Mouse (Mus musculus) testis, adult 2 months (tissue): Measurements from ENCODE around the gene Tenm4. TPM values are rescaled to one million over a fixed set of nuclear protein-coding genes. Genes with fewer than 3 reads are reported as not detected.
A peak's percentile ranks its signal among the peaks of the same experiment; 100 is the strongest.

Experiments used
- H3K27ac ChIP-seq: fragments of 200-500 bp; 2 replicates; pipeline ENCODE4 v1.5.1; 2012; ENCODE audit warnings: low read depth, low read length; ENCODE audit not compliant: control insufficient read depth, insufficient read depth
- H3K27me3 ChIP-seq: fragments of 200-500 bp; 2 replicates; pipeline ENCODE4 v1.6.1; 2012; ENCODE audit warnings: mild to moderate bottlenecking, low read length, moderate library complexity; ENCODE audit not compliant: control insufficient read depth, insufficient read depth
- H3K36me3 ChIP-seq: fragments of 200-500 bp; 2 replicates; pipeline ENCODE4 v1.6.1; 2012; ENCODE audit warnings: mild to moderate bottlenecking, low read length; ENCODE audit not compliant: control insufficient read depth, insufficient read depth
- H3K4me1 ChIP-seq: fragments of 200-500 bp; 2 replicates; pipeline ENCODE4 v1.6.1; 2012; ENCODE audit warnings: low read length; ENCODE audit not compliant: control insufficient read depth, insufficient read depth
- H3K4me3 ChIP-seq: fragments of 200-500 bp; 2 replicates; pipeline ENCODE4 v1.5.1; 2012; ENCODE audit warnings: low read depth, mild to moderate bottlenecking, low read length, moderate library complexity, mixed read lengths; ENCODE audit not compliant: control insufficient read depth
- CTCF ChIP-seq: fragments of 200-500 bp; IDR thresholded peaks from 2 replicates; pipeline ENCODE4 v1.5.1; 2012; ENCODE audit warnings: low read depth, mild to moderate bottlenecking, inconsistent platforms, low read length, moderate library complexity; ENCODE audit not compliant: control insufficient read depth, insufficient read depth, insufficient replicate concordance
- POLR2A ChIP-seq: fragments of 200-500 bp; IDR thresholded peaks from 2 replicates; pipeline ENCODE4 v1.6.1; 2012; ENCODE audit warnings: low read depth, mild to moderate bottlenecking, inconsistent platforms, low read length, moderate library complexity; ENCODE audit not compliant: control insufficient read depth
- polyA plus RNA-seq: library from polyadenylated mRNA; depleted of rRNA; stranded (reverse); fragments of >200 nt; gene quantifications from 2 replicates; pipeline ENCODE4 v1.2.3, GENCODE M21; 2012

Tenm4 gene
- polyA plus RNA-seq, 1 experiment, result 2.3 TPM

DNA sequence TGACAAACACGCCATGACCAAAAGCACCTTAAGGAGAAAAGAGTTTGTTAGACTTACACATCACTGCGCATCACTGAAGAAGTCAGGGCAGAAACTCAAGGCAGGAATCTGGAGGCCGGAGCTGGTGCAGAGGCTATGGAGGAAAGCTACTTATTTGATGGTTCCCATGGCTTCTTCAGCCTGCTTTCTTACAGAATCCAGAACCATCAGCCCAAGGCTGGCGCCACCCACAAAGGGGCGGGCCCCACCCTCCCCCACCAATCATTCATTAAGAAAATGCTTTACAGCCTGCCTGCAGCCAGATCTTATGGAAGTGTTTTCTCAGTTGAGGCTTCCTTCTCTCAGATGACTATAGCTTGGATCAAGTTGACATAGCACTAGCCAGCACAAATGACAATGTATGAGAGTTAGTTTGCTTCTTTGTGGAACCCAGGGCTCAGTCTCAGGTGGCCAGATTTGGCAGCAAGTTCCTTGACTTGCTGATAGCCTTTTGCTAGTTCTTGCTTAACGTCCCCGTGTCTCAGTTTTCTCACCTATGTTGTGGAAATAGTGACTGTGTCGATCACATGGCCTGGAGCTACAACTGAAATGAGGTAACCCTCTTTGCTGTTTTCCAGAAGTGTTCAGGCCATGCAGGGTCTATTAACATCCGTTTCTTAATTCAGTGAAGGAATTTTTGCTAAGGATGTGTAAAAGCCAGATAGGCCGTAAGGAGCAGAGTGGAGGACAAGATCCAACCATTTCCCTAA lies 32.9 kb downstream of the Tenm4 start:
- H3K4me1 ChIP-seq, result 0 out of 2 replicates have a peak, but pooled peaks cover 2% of the 10 kb centered on the region
- no peak overlapping the region for H3K27ac ChIP-seq
- no peaks in the 10 kb centered on the region for H3K27me3 ChIP-seq
- H3K4me3 ChIP-seq, result no peak overlapping the region
- H3K36me3 ChIP-seq, result no peaks in the 10 kb centered on the region
- TF ChIP-seq CTCF (no peak), POLR2A (no peak)

GRCm38 (mm10) chr7:96204809-96205350 lies 33.8 kb downstream of the Tenm4 start:
- H3K4me1 ChIP-seq, result peaks cover 4% of the 10 kb centered on the region
- H3K36me3 ChIP-seq, result no peaks in the 10 kb centered on the region
- no peak overlapping the region for H3K4me3 ChIP-seq
- no peaks in the 10 kb centered on the region for H3K27me3 ChIP-seq
- H3K27ac ChIP-seq, result no peak overlapping the region
- TF ChIP-seq CTCF, result no peak
- no peak for TF ChIP-seq POLR2A

DNA sequence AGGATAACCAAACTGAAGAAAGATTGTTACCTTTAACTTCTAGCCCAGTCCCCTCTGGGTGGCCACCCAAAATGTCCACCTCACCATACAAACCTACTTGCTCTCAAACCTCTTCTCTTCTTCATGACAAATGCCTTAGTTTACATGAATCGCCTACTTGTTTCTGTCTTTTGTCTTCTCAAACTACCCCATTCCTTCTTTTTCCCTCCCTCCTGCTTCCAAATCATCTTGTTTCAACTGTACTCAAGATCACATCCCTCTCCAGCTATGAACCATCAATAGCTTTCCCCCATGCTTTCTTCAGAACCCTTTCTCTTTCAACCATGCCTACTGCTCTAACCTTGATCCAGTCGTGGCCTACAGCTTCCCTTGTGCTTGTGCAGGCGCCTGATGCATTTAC lies 36.0 kb downstream of the Tenm4 start:
- no peaks in the 10 kb centered on the region for H3K36me3 ChIP-seq
- no peak overlapping the region for H3K4me3 ChIP-seq
- TF ChIP-seq CTCF (no peak), POLR2A (no peak)
- no peak overlapping the region for H3K27ac ChIP-seq
- no peaks in the 10 kb centered on the region for H3K27me3 ChIP-seq
- peaks cover 16% of the 10 kb centered on the region for H3K4me1 ChIP-seq

DNA sequence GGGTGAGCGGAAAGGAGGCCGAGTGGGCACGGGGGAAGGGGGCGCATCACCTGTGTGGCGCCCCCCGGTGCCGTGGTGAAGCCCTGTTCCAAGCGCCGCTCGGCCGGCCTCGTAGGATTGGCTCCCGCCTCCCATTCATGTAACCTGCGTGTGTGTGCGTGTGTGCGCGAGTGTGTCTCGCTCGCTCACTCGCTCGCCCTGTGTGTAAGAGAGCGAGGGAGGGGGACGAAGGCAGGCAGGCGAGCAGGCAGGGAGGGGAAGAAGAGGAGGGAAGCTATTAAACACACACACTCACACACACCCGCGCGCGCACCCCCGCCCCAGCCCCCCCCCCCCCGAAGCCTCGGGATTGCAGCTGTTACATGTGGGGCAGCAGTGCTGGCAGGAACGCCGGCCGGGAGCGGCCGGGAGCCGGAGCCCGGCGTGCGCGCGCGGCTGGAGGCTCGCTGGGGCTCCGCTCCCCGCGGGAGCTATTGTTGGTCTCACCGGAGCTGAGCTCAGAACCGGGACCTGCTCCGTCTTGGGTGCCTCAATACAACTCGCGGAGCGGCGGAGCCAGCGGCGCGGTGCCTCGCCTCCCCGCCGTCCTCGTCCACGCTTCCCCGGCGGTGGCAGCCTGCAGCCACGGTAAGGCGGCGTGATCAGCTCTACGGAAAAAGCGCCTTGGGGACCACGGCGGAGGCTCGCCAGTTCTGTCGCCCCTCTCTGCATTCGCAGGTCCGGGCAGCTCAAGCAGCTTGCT lies 38.9 kb downstream of the Tenm4 start:
- H3K36me3 ChIP-seq, result no peaks in the 10 kb centered on the region
- H3K4me3 ChIP-seq, result peak overlapping the region; percentile 51
- no peaks in the 10 kb centered on the region for H3K27me3 ChIP-seq
- TF ChIP-seq CTCF, result no peak
- no peak for TF ChIP-seq POLR2A
- H3K27ac ChIP-seq, result no peak overlapping the region
- H3K4me1 ChIP-seq, result peaks cover 25% of the 10 kb centered on the region

DNA sequence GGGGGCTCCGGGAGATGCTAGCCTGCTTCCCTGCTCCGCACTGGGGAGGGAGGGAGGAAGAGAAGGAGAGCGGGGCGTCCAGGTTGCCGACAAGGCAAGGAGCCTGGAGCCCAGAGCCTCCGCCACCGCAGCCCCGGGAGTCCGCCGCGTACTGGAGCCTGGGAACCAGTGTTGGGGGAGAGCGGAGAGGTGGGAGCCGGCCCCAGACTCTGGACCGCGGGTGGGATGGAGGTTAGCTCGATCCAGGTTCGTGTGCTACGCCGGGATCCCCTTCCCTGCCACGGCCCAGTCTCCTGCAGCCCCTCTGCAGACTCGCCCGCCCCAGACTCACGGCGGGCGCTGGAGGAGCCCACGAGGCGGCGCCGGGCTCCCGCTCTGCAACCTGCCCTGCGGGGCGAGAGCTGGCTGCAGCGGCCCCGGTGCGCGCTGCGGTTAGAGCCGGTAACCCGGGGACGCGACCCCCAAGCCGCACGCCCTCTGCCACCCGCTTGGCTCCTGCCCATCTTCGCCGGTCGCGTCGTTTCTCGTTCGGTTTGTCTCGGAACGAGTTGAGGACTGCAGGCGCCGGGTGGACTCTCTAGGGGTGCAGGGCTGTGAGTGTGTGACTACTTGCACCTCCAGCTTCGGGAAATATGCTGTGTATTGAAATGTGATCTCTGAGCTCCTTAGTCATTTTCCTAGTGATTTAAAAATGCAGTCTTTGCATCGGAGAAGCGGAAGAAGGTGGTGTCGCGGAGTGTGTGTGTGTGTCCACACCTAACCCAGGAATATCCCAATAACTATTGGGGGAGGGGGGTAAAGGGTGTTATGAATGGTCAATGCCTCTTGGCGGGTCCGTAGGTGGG lies 39.7 kb downstream of the Tenm4 start:
- Histone ChIP-seq H3K4me1 (peaks cover 25% of the 10 kb centered on the region), H3K27ac (no peak overlapping the region), H3K4me3 (peak overlapping the region; percentile 51), H3K36me3 (no peaks in the 10 kb centered on the region), H3K27me3 (no peaks in the 10 kb centered on the region)
- TF ChIP-seq CTCF, result no peak
- no peak for TF ChIP-seq POLR2A

DNA sequence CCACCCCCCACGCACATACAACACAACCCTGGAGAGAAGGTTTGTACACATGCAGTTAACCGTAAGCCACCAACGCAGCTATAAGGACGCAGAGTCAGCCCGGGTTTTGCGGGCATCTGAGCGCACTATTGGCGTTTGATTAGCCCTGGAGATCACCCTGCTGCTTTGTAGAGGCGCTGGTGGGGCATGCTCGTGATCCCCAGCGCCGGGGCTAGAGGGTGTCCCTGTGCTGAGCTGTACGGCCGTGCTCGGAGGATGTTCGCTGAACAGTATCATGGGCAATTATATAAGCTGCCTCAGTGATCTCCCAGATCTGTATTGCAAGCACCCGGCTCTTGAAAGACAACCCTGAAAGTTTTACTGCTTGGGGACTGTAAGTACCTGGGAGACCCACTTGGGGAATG lies 40.6 kb downstream of the Tenm4 start:
- Histone ChIP-seq H3K36me3 (no peaks in the 10 kb centered on the region), H3K4me1 (peaks cover 25% of the 10 kb centered on the region), H3K27me3 (no peaks in the 10 kb centered on the region), H3K4me3 (no peak overlapping the region), H3K27ac (no peak overlapping the region)
- TF ChIP-seq POLR2A, result no peak
- no peak for TF ChIP-seq CTCF
